ENCODE assay signal across 22 mouse cellular contexts in the genomic region with DNA sequence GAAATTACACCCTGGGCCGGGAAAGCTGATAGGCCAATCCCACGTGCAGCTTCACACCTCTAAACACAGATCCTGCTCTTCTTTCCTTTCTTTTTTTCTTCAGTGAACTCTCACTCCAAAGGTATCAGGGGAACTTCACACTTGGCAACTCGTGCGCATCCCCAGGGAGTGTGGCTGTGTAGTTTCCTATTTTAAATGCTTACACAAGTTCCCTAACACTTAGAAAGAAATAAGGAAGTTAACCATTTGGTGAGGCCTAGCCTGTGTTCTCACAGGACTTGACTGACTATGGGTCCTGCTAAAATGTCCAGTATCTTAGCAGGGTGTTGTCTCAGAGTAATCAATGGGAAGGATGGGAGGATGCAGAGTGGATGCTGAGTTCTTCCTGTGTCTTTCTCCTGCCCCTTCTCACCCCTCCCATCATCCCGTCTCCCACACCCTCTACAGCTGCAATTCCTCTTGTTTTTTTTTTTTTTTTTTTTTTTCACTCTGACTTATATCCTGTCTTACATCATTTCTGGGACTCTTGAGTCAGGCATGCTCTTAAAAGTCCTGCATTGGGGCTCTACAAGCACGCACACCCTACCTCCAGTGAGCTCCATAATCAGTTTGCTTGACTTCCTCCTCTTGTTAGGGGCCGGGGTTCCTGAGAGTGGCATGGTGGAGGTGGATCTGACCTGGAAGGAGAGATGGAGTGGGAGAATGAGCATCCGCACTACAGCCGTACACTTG. TPM values are rescaled to one million over a fixed set of nuclear protein-coding genes. Genes with fewer than 3 reads are reported as not detected.
DNase-seq lines count a peak whose midpoint lies in the region; ATAC-seq and TF ChIP-seq lines count a peak whose summit lies in the region.
"Had no signal": no experiment of that assay in that cellular context is flagged by ENCODE, and none has a peak within 500 bp of the region (broad histone marks: within the 10 kb centered on the region; RNA-seq: fewer than 3 reads in every experiment).

No protein-coding gene starts in this region.

- peak overlapping the region; percentile 80 for H3K4me3 ChIP-seq in gastrocnemius, adult 2 months
- H3K4me3 ChIP-seq in liver, postnatal 0 days (ENCODE audit: low read depth, low read length), result no peak overlapping the region
- H3K4me3 ChIP-seq in myocyte, result no peak overlapping the region
- H3K4me3 ChIP-seq: forebrain, embryonic 10.5 days; hindbrain, embryonic 15.5 days; left cerebral cortex, adult 2 months; limb, embryonic 10.5 days; liver, embryonic 12.5 days; lung, embryonic 15.5 days; neural tube, embryonic 12.5 days; stomach, embryonic 15.5 days had no signal

- H3K9me3 ChIP-seq in liver, postnatal 0 days (ENCODE audit: low read length), result no peaks in the 10 kb centered on the region
- H3K9me3 ChIP-seq: forebrain, embryonic 10.5 days; hindbrain, embryonic 15.5 days; limb, embryonic 10.5 days; liver, embryonic 12.5 days; lung, embryonic 15.5 days; neural tube, embryonic 12.5 days; stomach, embryonic 15.5 days had no signal

- H3K4me2 ChIP-seq in liver, postnatal 0 days (ENCODE audit: low read depth, low read length), result no peak overlapping the region
- peak overlapping the region; percentile 27 for H3K4me2 ChIP-seq in myocyte (ENCODE audit: low read depth)
- H3K4me2 ChIP-seq: hindbrain, embryonic 15.5 days; liver, embryonic 12.5 days; lung, embryonic 15.5 days; neural tube, embryonic 12.5 days; stomach, embryonic 15.5 days had no signal

- peak; percentile 56 for DNase-seq in gastrocnemius, adult 2 months
- no peak for DNase-seq in gastrocnemius, adult 18-20 months (ENCODE audit: low spot score)
- DNase-seq in liver, postnatal 0 days, result no peak
- no peak for DNase-seq in liver
- DNase-seq in frontal cortex, adult 2 months (ENCODE audit: extremely low spot score in 1 of 2, low spot score in 1 of 2), result no peak
- DNase-seq in cerebellum, adult 8-10 months, result no peak
- DNase-seq: cerebellum, adult 11-12 months; kidney, adult 11 months; kidney, postnatal 10 days had no signal

- intact Hi-C loops in gastrocnemius, adult 2 months (cut with DNase I), result loop anchor here (5.0 kb wide), 1 partner anchor 263 kb away; a partner anchor contains a TSS

- no peaks in the 10 kb centered on the region for H3K27me3 ChIP-seq in liver, postnatal 0 days (ENCODE audit: insufficient read depth, low read length)
- H3K27me3 ChIP-seq in myocyte (ENCODE audit: control insufficient read depth, insufficient read depth, insufficient read length), result no peaks in the 10 kb centered on the region
- H3K27me3 ChIP-seq: hindbrain, embryonic 15.5 days; lung, embryonic 15.5 days; neural tube, embryonic 12.5 days; stomach, embryonic 15.5 days had no signal

- H3K9ac ChIP-seq in liver, postnatal 0 days (replicated peaks), result no peak overlapping the region
- H3K9ac ChIP-seq: hindbrain, embryonic 15.5 days; liver, embryonic 12.5 days; lung, embryonic 15.5 days; neural tube, embryonic 12.5 days; stomach, embryonic 15.5 days had no signal

- H3K79me2 ChIP-seq in myocyte (ENCODE audit: control insufficient read depth, insufficient read depth), result no peaks in the 10 kb centered on the region

- H3K4me1 ChIP-seq in liver, postnatal 0 days (ENCODE audit: insufficient read depth), result peaks cover 6% of the 10 kb centered on the region; the same call in 1 of the 2 replicates
- H3K4me1 ChIP-seq: hindbrain, embryonic 15.5 days; lung, embryonic 15.5 days; neural tube, embryonic 12.5 days; stomach, embryonic 15.5 days had no signal

- H3K36me3 ChIP-seq in liver, postnatal 0 days (replicated peaks; ENCODE audit: insufficient read depth, low read length), result no peaks in the 10 kb centered on the region
- no peaks in the 10 kb centered on the region for H3K36me3 ChIP-seq in myocyte (ENCODE audit: control insufficient read depth, insufficient read depth)
- H3K36me3 ChIP-seq: forebrain, embryonic 10.5 days; hindbrain, embryonic 15.5 days; limb, embryonic 10.5 days; liver, embryonic 12.5 days; lung, embryonic 15.5 days; neural tube, embryonic 12.5 days; stomach, embryonic 15.5 days had no signal

- no peak for TF ChIP-seq EP300 in liver, postnatal 0 days (IDR thresholded peaks at IDR 0.05; ENCODE audit: low read depth)

- no peak overlapping the region for H3ac ChIP-seq in myocyte (ENCODE audit: control insufficient read depth, insufficient read length)

- no peak for TF ChIP-seq CTCF in gastrocnemius, adult 2 months (IDR thresholded peaks at IDR 0.05)
- no peak for TF ChIP-seq CTCF in liver, postnatal 0 days (IDR thresholded peaks at IDR 0.05; ENCODE audit: low read depth)

- 63% methylated on average over 9 of the region's 9 CpGs for WGBS in liver, postnatal 0 days (ENCODE audit: insufficient replicate concordance)

- H3K27ac ChIP-seq in gastrocnemius, adult 2 months, result peak overlapping the region; percentile 98
- peak overlapping the region; percentile 60 for H3K27ac ChIP-seq in liver, postnatal 0 days (ENCODE audit: low read depth)
- H3K27ac ChIP-seq: forebrain, embryonic 10.5 days; hindbrain, embryonic 15.5 days; left cerebral cortex, adult 2 months; limb, embryonic 10.5 days; liver, embryonic 12.5 days; lung, embryonic 15.5 days; neural tube, embryonic 12.5 days; stomach, embryonic 15.5 days had no signal

- ATAC-seq in liver, postnatal 0 days, result peak; percentile 38; the same call in 1 of the 2 replicates
- ATAC-seq in granulocyte monocyte progenitor cell, adult 5-6 weeks (replicated peaks; ENCODE audit: poor library complexity, severe bottlenecking), result peak; percentile 76
- ATAC-seq: liver, embryonic 12.5 days had no signal

- no peak for TF ChIP-seq POLR2A in myocyte (IDR thresholded peaks at IDR 0.05; ENCODE audit: insufficient read length, low read depth)

TF ChIP-seq in myocyte, 11 proteins besides CTCF, POLR2A, EP300 and RAD21:
- TF ChIP-seq CEBPB (IDR thresholded peaks at IDR 0.05; ENCODE audit: insufficient read depth, poor library complexity, severe bottlenecking), result peak; percentile 56; the same call in 1 of the 2 replicates
- TF ChIP-seq TCF12 (IDR thresholded peaks at IDR 0.05; ENCODE audit: insufficient read depth, poor library complexity, severe bottlenecking), result no peak
- no peak for TF ChIP-seq MYOG (IDR thresholded peaks at IDR 0.05; ENCODE audit: control insufficient read depth in 1 of 3, insufficient read depth in 1 of 3, insufficient read length in 2 of 3, low read depth in 2 of 3)
- TF ChIP-seq E2F4 (IDR thresholded peaks at IDR 0.05; ENCODE audit: insufficient read depth), result no peak

RNA-seq across cellular contexts. Expression of a gene that starts 1.5 kb away (rescaled TPM):
- 1,000 to 10,000 TPM; 2,377 to 3,782 TPM for total RNA-seq in gastrocnemius, adult 2 months (2021)
- 1,000 to 10,000 TPM; 2,763 to 3,247 TPM for total RNA-seq in gastrocnemius, adult 18-20 months (2021)
- polyA plus RNA-seq in liver, postnatal 0 days (2015; fragmentation: Nextera tagmentation; extraction: Ambion mirVana), result 0.41 and 8.8 TPM in 2 replicates
- not detected in 2 replicates for total RNA-seq in granulocyte monocyte progenitor cell, adult 5-6 weeks (2014; fragmentation: Nextera tagmentation)
- total RNA-seq in granulocyte monocyte progenitor cell, adult 5-6 weeks (2017), result not detected in 2 replicates
- 8.6 TPM for polyA plus RNA-seq in myocyte (2012; fragmentation: generic; extraction: Trizol)
- polyA plus RNA-seq in frontal cortex, adult 2 months (2012; rRNA removed), result 1.4 and 2.2 TPM in 2 replicates
- total RNA-seq: left cerebral cortex, adult 2 months; megakaryocyte-erythroid progenitor cell, adult 5-6 weeks; midbrain, postnatal 0 days had no signal
- polyA plus RNA-seq: hindbrain, embryonic 15.5 days; liver, embryonic 12.5 days; spleen, adult 2 months had no signal

RNA-seq across cellular contexts. Expression of a gene that starts 13.3 kb away (rescaled TPM):
- 100 to 1,000 TPM; 142 to 187 TPM for total RNA-seq in gastrocnemius, adult 2 months (2021)
- 100 to 1,000 TPM; 141 to 171 TPM for total RNA-seq in gastrocnemius, adult 18-20 months (2021)
- polyA plus RNA-seq in liver, postnatal 0 days (2015; fragmentation: Nextera tagmentation; extraction: Ambion mirVana), result 0.05 and 0.38 TPM in 2 replicates
- 0.32 and 0.56 TPM in 2 replicates for total RNA-seq in granulocyte monocyte progenitor cell, adult 5-6 weeks (2014; fragmentation: Nextera tagmentation)
- not detected in 2 replicates for total RNA-seq in granulocyte monocyte progenitor cell, adult 5-6 weeks (2017)
- polyA plus RNA-seq in myocyte (2012; fragmentation: generic; extraction: Trizol), result 165 TPM
- polyA plus RNA-seq in frontal cortex, adult 2 months (2012; rRNA removed), result 0.29 and 0.40 TPM in 2 replicates

RNA-seq across cellular contexts. Expression of a gene that starts 14.0 kb away (rescaled TPM):
- total RNA-seq in gastrocnemius, adult 2 months (2021), result 1 to 10 TPM; 4.9 to 6.3 TPM
- total RNA-seq in gastrocnemius, adult 18-20 months (2021), result 1 to 10 TPM; 3.1 to 5.1 TPM
- 0.44 and 0.58 TPM in 2 replicates for polyA plus RNA-seq in liver, postnatal 0 days (2015; fragmentation: Nextera tagmentation; extraction: Ambion mirVana)
- total RNA-seq in granulocyte monocyte progenitor cell, adult 5-6 weeks (2014; fragmentation: Nextera tagmentation), result 5.1 and 9.4 TPM in 2 replicates
- 4.1 and 4.6 TPM in 2 replicates for total RNA-seq in granulocyte monocyte progenitor cell, adult 5-6 weeks (2017)
- 2.6 TPM for polyA plus RNA-seq in myocyte (2012; fragmentation: generic; extraction: Trizol)
- 40.5 and 45.0 TPM in 2 replicates for polyA plus RNA-seq in frontal cortex, adult 2 months (2012; rRNA removed)

RNA-seq across cellular contexts. Expression of a gene that starts 19.3 kb away (rescaled TPM):
- 10 to 100 TPM; 73.8 to 76.3 TPM for total RNA-seq in gastrocnemius, adult 2 months (2021)
- 10 to 100 TPM; 65.7 to 75.8 TPM for total RNA-seq in gastrocnemius, adult 18-20 months (2021)
- polyA plus RNA-seq in liver, postnatal 0 days (2015; fragmentation: Nextera tagmentation; extraction: Ambion mirVana), result 30.8 and 31.3 TPM in 2 replicates
- total RNA-seq in granulocyte monocyte progenitor cell, adult 5-6 weeks (2014; fragmentation: Nextera tagmentation), result 102 and 121 TPM in 2 replicates
- total RNA-seq in granulocyte monocyte progenitor cell, adult 5-6 weeks (2017), result 88.3 and 103 TPM in 2 replicates
- polyA plus RNA-seq in myocyte (2012; fragmentation: generic; extraction: Trizol), result 68.6 TPM
- 81.0 and 91.9 TPM in 2 replicates for polyA plus RNA-seq in frontal cortex, adult 2 months (2012; rRNA removed)

RNA-seq across cellular contexts. Expression of a gene that starts 39.9 kb away (rescaled TPM):
- 1 to 10 TPM; 1.9 to 3.3 TPM for total RNA-seq in gastrocnemius, adult 2 months (2021)
- 1 to 10 TPM; 1.8 to 2.1 TPM for total RNA-seq in gastrocnemius, adult 18-20 months (2021)
- 4.4 and 5.1 TPM in 2 replicates for polyA plus RNA-seq in liver, postnatal 0 days (2015; fragmentation: Nextera tagmentation; extraction: Ambion mirVana)
- total RNA-seq in granulocyte monocyte progenitor cell, adult 5-6 weeks (2014; fragmentation: Nextera tagmentation), result 9.0 and 9.3 TPM in 2 replicates
- total RNA-seq in granulocyte monocyte progenitor cell, adult 5-6 weeks (2017), result 7.5 and 9.3 TPM in 2 replicates
- polyA plus RNA-seq in myocyte (2012; fragmentation: generic; extraction: Trizol), result 7.2 TPM
- 15.2 and 15.3 TPM in 2 replicates for polyA plus RNA-seq in frontal cortex, adult 2 months (2012; rRNA removed)

Comparison
In these comparisons a context has a peak if more than half of its experiments do, and no peak if none do; other contexts are left out.
1. RNA of a gene that starts 1.5 kb away (total RNA-seq): 2,377 to 3,782 TPM in gastrocnemius, adult 2 months and 2,763 to 3,247 TPM in gastrocnemius, adult 18-20 months; not detected in granulocyte monocyte progenitor cell, adult 5-6 weeks; every median in the first group is over 1,000 times any median in the second.
2. RNA of a gene that starts 13.3 kb away (total RNA-seq): 142 to 187 TPM in gastrocnemius, adult 2 months and 141 to 171 TPM in gastrocnemius, adult 18-20 months; 0.32 to 0.56 TPM in granulocyte monocyte progenitor cell, adult 5-6 weeks; every median in the first group is over 10 times any median in the second.